Comparison of ENCODE assay signal across 17 mouse cellular contexts in the genomic region with DNA sequence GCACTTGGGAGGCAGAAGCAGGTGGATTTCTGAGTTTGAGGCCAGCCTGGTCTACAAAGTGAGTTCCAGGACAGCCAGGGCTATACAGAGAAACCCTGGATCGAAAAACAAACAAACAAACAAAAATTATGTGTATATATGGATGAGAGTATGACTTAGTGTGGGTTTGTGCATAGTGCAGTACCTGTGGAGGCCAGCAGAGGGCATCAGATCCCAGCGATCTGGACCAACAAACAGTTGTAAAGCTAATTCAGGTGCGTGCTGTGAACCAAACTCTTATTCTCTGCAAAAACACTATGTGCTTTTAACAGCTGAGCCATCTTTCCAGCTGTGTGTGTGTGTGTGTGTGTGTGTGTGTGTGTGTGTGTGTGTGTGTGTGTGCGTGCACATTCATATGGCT. TPM values are rescaled to one million over a fixed set of nuclear protein-coding genes. Genes with fewer than 3 reads are reported as not detected.
DNase-seq lines count a peak whose midpoint lies in the region; ATAC-seq and TF ChIP-seq lines count a peak whose summit lies in the region.
"Not testable (repeated sequence)": the region's sequence is repeated elsewhere in the genome, so short reads cannot be mapped to it uniquely, and the experiment has no call there.
"Had no signal": no experiment of that assay in that cellular context is flagged by ENCODE, and none has a peak within 500 bp of the region (broad histone marks: within the 10 kb centered on the region; RNA-seq: fewer than 3 reads in every experiment).

No protein-coding gene starts in this region.

- 63% methylated on average over 4 of the region's 4 CpGs for WGBS in intestine, postnatal 0 days
- 52% methylated on average over 4 of the region's 4 CpGs for WGBS in liver, embryonic 14.5 days (ENCODE audit: insufficient replicate concordance)

- intact Hi-C loops in gastrocnemius, adult 2 months (cut with DNase I) = not testable (repeated sequence)

- TF ChIP-seq POLR2A in brain, embryonic 14.5 days (IDR thresholded peaks at IDR 0.05; ENCODE audit: borderline replicate concordance, extremely low read depth, insufficient read depth, insufficient read length, poor library complexity, severe bottlenecking) = not testable (repeated sequence)

- not testable (repeated sequence) for H3K9ac ChIP-seq in intestine, postnatal 0 days (ENCODE audit: low read depth, low read length); liver, embryonic 14.5 days (replicated peaks)

- H3K27ac ChIP-seq in gastrocnemius, adult 2 months; intestine, postnatal 0 days (ENCODE audit: low read depth, low read length); liver, embryonic 14.5 days: not testable (repeated sequence)

- H3K36me3 ChIP-seq in intestine, postnatal 0 days (ENCODE audit: control insufficient read depth, insufficient read depth); liver, embryonic 14.5 days (replicated peaks; ENCODE audit: control insufficient read depth, insufficient read depth, low read depth); splenic B cell, adult 2 months (ENCODE audit: control insufficient read depth, insufficient read depth, low read length, poor library complexity, severe bottlenecking): not testable (repeated sequence)

- DNase-seq in CD4-positive, CD25-positive, alpha-beta regulatory T cell, adult 2 months (ENCODE audit: low read depth, low spot score) = peak; percentile 5
- DNase-seq in NIH3T3 (ENCODE audit: low read depth) = peak; percentile 13
- DNase-seq in brain, embryonic 14.5 days (ENCODE audit: low read depth); gastrocnemius, adult 2 months; liver, embryonic 14.5 days (ENCODE audit: low read depth in 3 of 3, low spot score in 3 of 3): not testable (repeated sequence)
- peak; percentile 18 for DNase-seq in splenic B cell, adult 2 months (ENCODE audit: low read depth, low spot score)
- peak; percentile 6 to 12 for DNase-seq in thymus, postnatal 36 days

- not testable (repeated sequence) for H3K4me1 ChIP-seq in intestine, postnatal 0 days (replicated peaks; ENCODE audit: control insufficient read depth, insufficient read depth, low read length); liver, embryonic 14.5 days (replicated peaks; ENCODE audit: control insufficient read depth in 2 of 2, insufficient read depth in 2 of 2, low read length in 1 of 2)

- H3K4me2 ChIP-seq in intestine, postnatal 0 days (replicated peaks; ENCODE audit: low read depth); liver, embryonic 14.5 days (ENCODE audit: low read depth): not testable (repeated sequence)

- H3K4me3 ChIP-seq in gastrocnemius, adult 2 months; intestine, postnatal 0 days (ENCODE audit: low read depth, low read length); liver, embryonic 14.5 days (ENCODE audit: insufficient read depth in 1 of 2, low read depth in 2 of 2, low read length in 2 of 2): not testable (repeated sequence)

- not testable (repeated sequence) for ATAC-seq in intestine, postnatal 0 days; liver, embryonic 14.5 days (ENCODE audit: insufficient read depth)

- H3K27me3 ChIP-seq in intestine, postnatal 0 days (replicated peaks; ENCODE audit: control insufficient read depth, insufficient read depth, low read length); liver, embryonic 14.5 days (ENCODE audit: control insufficient read depth, insufficient read depth, low read length); splenic B cell, adult 2 months (ENCODE audit: control insufficient read depth, insufficient read depth, low read length, poor library complexity, severe bottlenecking): not testable (repeated sequence)

- peak; percentile 54; the same call in 1 of the 2 replicates for TF ChIP-seq CTCF in brain, embryonic 14.5 days (IDR thresholded peaks at IDR 0.05; ENCODE audit: borderline replicate concordance, extremely low read depth, insufficient read depth, insufficient read length)
- TF ChIP-seq CTCF in gastrocnemius, adult 2 months (IDR thresholded peaks at IDR 0.05) = peak; percentile 51
- TF ChIP-seq CTCF in intestine, postnatal 0 days (IDR thresholded peaks at IDR 0.05; ENCODE audit: low read depth) = peak; percentile 65
- TF ChIP-seq CTCF in liver, embryonic 14.5 days (IDR thresholded peaks at IDR 0.05; ENCODE audit: low read depth) = peak; percentile 77

- H3K9me3 ChIP-seq in intestine, postnatal 0 days (ENCODE audit: control insufficient read depth); liver, embryonic 14.5 days (ENCODE audit: control insufficient read depth, low read length): not testable (repeated sequence)

- TF ChIP-seq EP300 in liver, embryonic 14.5 days (IDR thresholded peaks at IDR 0.05; ENCODE audit: low read depth) = not testable (repeated sequence)

RNA-seq across cellular contexts. Expression of a gene that starts 29.6 kb away (rescaled TPM):
- polyA plus RNA-seq in brain, embryonic 14.5 days (2012; rRNA removed) = 0.05 and 0.20 TPM in 2 replicates
- not detected for total RNA-seq in gastrocnemius, adult 2 months (2021)
- not detected in 2 replicates for polyA plus RNA-seq in intestine, postnatal 0 days (2015; fragmentation: Nextera tagmentation; extraction: Ambion mirVana)
- not detected in 2 replicates for polyA plus RNA-seq in liver, embryonic 14.5 days (2012; rRNA removed)
- not detected in 2 replicates for polyA plus RNA-seq in liver, embryonic 14.5 days (2014; fragmentation: Nextera tagmentation; extraction: Ambion mirVana)
- total RNA-seq: adrenal gland, adult 8-10 months; gastrocnemius, postnatal 25 days; heart, postnatal 10 days; layer of hippocampus, postnatal 10 days; left cerebral cortex, postnatal 10 days had no signal
- polyA plus RNA-seq: hindbrain, embryonic 15.5 days; macrophage; midbrain, embryonic 11.5 days; spleen, adult 2 months had no signal
